Mouse (Mus musculus) left cerebral cortex, postnatal 4 days (tissue): ENCODE measurements at regions not wholly inside any gene's neighbourhood (a gene's known extent, or its start where the extent isn't known, plus 50 kb on each side); places are given as distances from the start of the nearest gene placed in this dataset.

Experiments
- DNase-seq: peaks from one replicate; pipeline ENCODE4 v3.0.0-alpha.2; 2022
- intact Hi-C: fragments of 180-260 bp; cut with DNase I; formaldehyde crosslinking; loops from one replicate; pipeline ENCODE4 v1.15.1; 2025

DNA sequence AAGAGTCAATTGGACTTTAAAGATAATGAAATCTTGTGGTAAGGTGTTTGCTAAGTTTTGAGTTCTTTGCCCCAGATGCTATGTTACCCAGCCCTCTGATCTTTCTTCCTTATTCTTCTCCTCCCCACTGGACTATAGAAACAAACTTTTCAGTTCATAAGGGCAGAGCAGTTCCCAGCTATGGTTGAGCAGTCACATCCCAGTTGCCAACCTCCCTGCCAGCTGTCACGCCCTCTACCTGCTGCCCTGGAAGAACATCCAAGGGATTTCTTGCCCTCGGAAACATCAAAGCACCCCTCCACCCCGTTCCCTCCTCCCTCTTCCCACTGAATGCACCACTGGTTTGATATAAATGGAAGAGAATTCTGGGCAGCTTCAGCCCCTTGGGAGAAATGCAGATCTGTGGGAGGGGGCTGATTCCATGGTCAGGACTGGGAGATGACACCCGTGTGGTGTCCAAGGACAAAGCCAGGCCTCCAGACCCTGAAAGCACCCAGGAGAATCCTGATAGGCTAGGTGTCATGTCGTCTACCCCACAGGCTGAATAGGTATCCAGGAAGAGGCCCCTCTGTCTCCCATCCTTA, 250.8 kb upstream of the Ubash3b start:
- DNase-seq = no peak
- intact Hi-C loops = no loop called here

DNA sequence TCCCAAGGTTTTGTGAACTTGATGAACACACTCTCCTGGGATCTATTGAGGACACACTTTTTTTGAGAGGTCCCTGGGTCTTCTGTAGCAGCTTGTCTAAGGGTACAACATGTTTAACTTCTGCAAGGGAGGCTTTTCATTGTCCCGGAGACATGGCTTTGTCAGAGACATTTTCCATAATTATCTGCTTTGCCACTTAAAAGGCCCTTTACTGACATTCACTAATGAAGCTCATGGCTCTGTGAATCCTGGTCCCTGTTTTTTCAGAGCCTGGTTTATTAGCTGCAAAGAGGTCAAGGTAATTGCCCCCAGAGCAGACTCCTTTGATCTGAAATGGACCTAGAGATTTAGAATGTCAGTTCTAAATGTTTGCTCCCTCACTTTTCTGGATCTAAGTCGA, 246.8 kb upstream of the Ubash3b start:
- DNase-seq = no peak
- intact Hi-C loops = no loop called here

DNA sequence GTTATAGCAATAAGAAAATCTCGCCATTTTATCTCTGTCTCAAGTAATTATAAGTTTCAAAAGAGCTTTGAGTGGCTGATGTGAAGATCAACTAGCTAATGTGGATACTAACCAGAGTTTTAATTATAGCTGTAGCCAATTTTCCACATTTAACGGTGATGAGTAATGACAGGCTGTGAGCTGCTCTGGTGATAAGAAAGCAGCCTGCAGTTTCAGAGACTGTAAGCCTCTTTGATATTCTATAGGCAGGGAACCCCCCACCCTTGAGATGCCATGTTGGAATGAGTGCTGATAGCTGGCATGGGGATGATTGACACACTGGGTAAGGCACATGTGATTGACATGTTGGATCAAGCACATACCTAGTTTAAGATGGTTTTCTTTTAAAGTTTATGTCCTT, 245.6 kb upstream of the Ubash3b start:
- intact Hi-C loops = no loop called here
- no peak for DNase-seq

DNA sequence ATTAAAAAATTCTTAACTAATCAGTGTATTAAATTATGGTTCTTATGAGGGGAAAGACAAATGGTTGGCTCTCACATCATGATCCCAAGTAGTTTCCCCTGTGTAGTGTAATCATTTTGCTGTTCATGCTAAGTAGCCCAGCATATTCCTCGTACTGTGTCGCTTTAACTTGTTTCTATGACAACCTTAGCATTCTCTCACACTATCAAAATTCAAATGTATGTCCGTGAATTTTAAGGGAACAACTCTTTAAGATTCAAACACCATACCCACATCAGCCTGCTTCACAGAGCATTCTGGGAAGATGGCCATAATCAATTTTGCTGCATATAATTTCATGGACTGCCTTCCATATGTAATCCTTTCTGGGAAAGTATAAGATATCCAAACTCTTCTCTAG, 241.4 kb upstream of the Ubash3b start:
- DNase-seq = no peak
- intact Hi-C loops = no loop called here

DNA sequence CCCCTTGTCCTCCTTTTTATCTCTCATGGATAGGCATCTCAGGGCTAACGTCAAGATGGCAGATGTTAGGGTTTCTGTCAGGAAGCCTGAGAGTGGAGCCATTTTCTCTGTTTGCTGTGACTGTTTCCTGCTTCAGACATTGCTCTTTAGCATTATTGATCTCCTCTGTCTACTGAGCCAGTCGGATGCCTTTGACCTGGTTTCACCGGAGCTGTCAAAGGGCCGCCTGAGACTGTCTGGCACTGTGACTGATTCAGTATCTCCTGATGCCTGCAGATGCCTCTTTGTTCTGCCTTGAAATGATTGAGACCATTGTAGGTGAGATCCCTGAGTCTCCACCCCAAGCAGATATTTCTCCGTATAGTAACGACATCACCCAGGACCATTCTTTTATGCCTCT, 239.5 kb upstream of the Ubash3b start:
- intact Hi-C loops = no loop called here

DNA sequence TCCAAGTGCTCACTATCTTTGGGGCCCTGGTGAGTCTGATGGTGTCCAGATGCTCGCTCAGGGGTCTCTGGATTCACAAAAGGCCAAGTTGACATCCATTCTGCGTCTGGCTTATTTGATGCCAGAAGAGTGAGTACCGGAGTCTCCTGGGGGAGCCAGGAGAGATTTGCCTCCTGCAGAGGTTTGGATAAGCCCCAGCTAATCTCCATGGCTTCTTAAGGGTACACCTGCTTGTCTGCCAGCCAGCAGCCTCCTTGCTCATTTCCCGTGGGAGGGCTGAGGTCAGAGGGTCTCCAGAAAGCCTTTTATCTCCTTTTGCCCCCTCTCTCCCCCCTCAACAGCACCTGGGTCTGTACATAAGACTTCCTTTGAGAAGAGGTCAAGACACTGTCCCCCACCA, 234.0 kb upstream of the Ubash3b start:
- DNase-seq = no peak
- intact Hi-C loops = no loop called here

More for the DNA sequence above, 239.5 kb upstream of the Ubash3b start:
- no peak for DNase-seq

DNA sequence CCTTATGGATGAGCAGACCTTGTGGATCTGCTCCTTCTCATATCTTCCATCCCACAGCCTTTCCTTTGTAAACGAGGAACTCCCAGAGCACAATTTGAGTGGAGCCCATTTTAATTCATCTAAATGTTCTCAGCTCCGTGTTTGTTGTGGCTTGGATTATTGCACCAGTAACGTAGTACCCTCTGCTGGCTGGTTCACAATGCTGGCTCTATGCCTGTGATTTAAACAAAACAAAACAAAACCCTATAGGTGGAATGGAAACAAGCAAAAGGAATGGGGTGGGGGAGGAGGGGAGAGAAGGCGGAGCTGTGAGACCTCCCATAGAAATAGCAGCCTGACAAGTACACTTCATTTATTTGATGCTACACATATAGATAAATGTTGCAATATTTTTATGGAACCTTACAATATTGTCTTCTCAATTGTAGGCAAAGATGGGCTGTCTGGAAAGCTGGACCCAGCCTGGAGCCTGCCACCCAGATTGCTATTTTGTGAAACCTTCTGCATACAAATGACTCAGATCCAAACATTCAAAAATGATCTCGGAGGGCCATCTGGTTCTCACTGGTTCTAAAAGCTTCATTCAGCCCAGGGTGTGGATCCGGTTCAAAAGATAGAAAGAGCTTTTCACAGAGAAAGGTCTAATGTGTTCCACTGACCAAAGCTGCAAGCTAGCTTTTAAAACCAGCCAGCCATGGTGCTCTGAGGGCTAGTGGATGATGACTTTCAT, 230.3 kb upstream of the Ubash3b start:
- intact Hi-C loops = no loop called here
- peak; percentile 8 for DNase-seq

DNA sequence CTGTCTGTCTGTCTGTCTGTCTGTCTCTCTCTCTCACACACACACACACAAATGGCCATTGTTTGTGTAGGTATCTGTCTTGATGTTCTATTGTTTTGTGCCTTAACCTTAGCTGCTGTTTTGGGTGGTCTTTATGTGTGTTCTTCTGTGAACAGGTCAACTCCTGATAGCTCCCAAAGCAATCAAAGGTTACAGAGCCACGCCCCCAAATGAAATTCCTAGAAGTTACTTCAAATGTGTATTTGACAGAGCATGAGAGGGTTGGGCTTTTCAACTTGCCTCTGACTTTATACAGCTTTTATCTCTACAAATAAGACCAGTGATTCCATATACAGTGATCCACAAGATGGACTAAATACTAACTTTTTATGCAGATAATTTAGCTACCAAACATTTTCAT, 217.8 kb upstream of the Ubash3b start:
- no peak for DNase-seq
- intact Hi-C loops = loop anchor here (5.0 kb wide), 3 partner anchors 83 to 573 kb away; no protein-coding TSS in a partner anchor

DNA sequence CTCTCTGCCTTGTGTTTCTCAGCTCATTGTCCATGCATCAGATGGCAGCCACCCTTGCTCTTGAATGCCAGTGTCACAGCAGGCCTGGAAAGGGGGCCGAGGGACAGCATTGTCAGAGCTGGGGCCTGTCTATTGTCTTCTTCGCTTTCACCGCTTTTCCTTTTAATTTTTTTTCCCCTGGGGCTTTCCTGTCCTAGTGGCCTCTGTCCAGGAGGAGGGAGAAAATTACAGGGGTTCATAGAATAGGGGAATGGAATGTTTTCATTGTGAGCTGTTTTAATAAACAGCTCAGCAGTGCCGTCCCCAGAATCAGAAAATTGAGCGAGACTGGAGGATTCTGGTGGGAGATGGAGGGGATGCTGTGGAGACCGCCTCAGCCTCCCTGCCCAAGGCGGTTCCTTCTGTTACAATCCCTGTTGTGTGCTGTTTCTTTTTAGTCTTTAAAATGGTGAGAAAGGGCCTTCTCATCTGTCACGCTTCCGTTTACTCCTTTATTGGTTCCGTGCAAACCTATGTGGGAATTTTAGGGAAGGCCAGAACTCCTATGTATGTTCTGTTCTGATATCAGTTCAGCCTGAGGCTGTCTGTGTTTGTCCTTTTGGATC, 217.2 kb upstream of the Ubash3b start:
- peak; percentile 53 for DNase-seq
- intact Hi-C loops = loop anchor here (5.0 kb wide), 3 partner anchors 84 to 574 kb away; no protein-coding TSS in a partner anchor

DNA sequence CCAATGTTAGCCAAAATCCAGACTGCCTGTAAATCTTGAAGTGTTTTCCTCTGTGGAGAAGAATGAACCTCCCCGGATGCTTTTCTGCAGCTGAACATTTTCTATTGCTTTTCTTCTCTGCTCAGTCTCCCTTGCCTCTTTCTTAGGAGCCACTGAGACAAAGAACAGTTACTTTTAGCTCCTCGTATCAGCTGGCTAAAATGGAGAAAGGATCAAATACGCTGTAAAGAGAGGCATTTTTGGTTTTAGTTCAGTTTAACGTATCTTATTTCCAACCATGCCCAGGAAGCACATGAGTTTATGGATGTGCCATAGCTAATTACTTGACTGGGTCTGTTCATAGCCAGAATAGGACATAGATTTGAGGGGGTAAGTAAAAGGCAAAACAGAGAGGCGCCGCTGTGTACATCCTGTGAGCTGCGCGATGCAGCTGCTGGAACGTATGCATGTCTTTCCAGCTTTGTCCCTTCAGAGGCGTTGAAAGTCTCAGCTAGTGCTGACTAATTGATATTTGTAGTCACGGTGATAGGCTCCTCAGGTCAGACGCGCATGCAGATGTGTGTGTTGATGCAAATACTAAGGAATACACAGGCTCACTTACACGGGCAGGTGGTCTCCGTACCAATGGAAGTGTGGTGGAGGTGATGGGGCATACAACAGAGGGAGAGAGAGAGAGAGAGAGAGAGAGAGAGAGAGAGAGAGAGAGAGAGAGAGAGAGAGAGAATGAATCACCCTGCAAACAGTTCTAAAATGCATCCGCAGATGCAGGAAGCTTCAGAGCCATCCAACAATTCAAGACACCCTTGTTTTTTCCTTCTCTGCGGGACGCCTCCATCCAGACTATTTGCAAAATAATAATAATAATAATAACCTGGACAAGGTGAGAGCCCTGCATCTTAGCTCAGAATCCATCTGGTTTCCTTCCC, 216.5 kb upstream of the Ubash3b start:
- no peak for DNase-seq
- intact Hi-C loops = loop anchor here (2.0 to 5.0 kb wide), 4 partner anchors 84 to 574 kb away; no protein-coding TSS in a partner anchor

DNA sequence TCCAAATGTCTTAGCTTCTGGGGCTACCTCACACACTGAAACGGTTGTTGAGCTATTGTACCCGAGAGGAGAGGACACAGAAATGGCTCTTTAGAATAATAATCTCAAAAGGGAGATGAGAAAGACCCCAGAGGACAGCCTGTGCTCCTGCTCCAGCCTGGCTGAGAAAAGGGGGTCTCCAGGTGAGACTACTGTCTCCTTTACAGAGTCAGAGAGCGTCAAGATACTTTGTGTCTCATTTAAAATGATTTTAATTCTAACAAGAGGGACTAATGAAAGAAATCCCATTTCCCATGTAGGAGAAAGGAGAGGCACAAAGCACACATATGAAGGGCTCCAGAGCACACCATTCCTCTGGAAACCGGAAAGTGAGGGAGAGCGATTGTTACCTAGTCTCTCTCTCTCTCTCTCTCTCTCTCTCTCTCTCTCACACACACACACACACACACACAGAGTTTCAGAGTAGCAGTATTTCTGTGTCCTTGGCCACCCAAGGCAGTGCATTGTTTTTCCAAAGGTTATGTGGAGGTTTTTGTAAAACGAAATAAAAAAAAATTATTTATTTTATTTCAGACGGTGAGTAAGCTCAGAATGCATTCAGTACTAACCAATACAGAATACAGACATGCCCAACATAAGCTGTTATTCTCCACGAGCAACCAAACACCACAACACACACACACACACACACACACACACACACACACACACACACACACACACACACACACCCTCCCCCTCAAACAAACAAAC, 215.6 kb upstream of the Ubash3b start:
- intact Hi-C loops = loop anchor here (2.0 to 5.0 kb wide), 4 partner anchors 85 to 575 kb away; no protein-coding TSS in a partner anchor

DNA sequence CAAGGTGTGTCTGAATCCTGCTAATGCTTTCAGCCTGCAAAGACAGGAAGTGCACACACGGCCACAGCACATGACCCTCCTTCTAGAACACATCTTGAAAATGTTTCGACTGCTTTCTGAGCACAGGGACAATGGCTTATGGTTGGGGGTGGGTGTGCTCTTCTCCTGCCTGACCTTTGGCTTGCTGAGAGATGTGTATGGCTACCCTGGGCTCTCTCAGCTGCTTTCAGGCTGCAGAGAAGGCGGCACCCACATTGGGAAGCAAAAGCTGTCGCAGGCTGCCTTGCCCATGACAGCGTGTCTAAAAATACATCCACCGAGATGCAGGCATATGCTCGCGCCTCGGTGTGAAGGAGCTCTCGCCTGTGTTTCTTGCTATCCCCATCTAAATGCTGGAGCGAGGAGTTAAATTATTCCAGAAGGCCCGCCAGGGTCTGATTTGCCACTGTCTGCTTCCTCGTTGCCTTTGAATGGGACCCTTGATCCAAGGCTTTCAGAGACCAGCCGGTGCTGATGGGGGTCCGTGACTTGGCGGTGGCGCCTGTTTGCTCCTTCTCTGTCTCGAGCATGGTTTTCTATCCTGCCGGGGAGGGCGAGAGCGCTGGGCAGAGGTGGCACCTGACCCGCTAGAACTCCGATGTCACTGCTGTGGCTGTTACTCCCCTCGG, 214.6 kb upstream of the Ubash3b start:
- peak; percentile 76 for DNase-seq
- intact Hi-C loops = loop anchor here (2.0 to 5.0 kb wide), 4 partner anchors 86 to 576 kb away; no protein-coding TSS in a partner anchor

More for the DNA sequence above, 215.6 kb upstream of the Ubash3b start:
- no peak for DNase-seq

DNA sequence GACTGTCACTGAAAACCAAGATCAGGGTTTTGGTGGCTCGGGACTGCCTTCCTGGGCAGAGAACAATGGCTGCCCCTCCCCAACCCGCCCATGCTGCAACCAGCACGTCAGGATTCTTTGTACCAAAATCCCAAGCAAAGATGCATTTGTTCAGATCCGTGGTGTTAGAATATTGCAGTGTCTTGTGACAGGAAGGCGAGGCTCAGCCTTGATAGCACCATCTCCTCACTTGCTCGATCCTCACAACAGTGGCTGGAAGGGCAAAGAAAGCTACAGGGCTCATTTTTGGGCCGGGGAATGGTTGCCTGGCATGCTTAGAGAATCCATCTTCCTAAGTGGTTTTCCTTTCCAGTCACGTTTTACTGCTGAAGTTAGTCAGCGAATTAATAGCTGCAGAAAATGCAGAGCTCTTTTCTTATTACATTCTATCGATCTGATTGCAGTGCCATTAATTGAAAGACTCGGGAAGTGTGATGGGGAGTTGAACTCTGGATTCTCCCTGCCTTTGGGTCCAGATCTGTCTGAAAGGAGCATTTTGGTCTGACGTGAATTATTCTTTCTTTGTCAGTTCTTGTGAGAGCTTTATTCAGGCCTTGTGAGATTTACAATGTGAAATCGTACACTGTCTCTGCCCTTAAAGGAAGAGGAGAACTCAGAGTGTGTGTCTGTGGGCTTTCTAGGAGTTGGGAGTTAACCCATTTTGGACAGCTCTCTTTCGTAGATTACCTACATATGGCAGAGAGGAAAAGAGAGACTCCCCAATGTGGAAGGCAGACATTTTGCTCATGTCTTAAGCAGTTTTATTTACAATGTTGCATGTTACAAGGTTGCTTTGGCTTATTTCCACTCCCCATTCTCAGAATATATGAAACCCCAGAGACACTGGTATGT, 213.3 kb upstream of the Ubash3b start:
- intact Hi-C loops = loop anchor here (5.0 kb wide), 3 partner anchors 87 to 577 kb away; no protein-coding TSS in a partner anchor
- DNase-seq = no peak

DNA sequence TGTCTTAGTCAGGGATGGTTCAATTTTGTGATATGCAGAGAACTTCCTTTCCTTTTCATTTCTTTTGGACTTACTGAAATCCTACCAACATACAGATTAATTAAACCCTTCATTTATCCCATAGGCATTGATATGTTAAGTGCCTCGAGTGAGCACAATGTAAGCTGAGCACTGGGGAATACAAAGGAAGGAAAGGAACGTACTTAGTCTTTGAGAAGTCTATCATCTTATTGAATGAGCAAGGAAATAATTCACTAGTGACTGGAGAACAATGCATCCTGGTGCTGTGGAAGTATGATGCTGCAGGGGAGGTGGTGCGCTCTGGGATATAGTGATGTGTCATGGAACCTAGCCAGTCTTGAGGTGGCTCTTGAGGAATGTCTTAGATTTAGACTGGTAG, 204.9 kb upstream of the Ubash3b start:
- intact Hi-C loops = no loop called here
- DNase-seq = no peak

DNA sequence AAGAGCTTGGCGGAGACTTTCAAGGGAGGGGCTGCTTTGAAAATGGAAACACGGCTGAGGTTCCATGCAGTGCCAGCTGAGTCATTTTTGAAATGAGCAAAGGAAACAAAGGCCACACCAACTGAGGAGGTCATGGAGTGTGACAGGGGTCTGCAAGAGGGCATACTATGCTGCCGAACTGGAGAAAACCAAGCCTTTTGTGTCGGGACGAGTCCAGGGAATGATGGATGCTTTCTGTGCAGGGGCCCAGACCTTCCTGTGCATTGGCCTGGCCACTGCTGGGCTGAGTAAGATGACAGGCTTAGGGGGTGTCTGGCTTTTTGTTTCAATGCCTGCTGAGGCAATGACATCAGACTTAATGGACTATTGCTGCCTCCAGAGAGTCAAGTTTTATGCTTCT, 203.8 kb upstream of the Ubash3b start:
- intact Hi-C loops = no loop called here
- DNase-seq = no peak

DNA sequence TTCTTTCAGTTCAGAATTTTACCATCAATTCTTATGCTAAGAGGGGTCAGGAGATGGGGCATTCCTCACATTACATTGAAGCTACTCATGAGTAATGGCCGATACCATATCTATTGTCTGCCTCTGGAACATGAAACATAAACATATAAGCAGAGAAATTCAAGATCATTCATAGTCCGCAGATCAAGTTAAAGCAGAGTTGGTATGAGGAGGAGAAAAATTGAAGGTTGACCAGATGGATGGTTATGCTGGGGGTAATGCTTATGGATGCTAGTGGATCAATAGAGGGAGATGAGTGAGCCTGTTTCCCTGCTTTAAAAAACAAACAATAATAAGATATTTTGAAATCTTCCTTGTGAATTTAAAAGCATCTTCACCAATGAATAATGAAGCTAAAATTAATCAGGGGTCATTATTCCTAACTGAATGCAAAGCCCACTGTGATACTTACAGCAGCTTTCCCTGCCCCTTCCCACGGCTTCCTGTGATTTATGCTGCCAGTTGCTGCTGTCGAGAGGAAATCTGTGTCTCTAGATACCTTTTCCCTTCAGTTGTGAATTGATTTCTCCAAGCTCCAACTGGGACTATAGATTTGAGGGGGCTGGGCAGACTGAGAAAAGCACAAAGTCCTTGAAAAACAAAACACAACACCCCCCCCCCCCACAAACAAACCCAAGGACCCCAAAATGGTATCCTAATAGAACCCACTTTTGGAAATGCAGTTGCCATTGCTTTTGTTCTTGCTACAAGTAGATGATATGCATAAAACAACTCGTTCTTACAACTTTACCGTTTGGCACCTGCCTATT, 203.1 kb upstream of the Ubash3b start:
- intact Hi-C loops = no loop called here
- no peak for DNase-seq

DNA sequence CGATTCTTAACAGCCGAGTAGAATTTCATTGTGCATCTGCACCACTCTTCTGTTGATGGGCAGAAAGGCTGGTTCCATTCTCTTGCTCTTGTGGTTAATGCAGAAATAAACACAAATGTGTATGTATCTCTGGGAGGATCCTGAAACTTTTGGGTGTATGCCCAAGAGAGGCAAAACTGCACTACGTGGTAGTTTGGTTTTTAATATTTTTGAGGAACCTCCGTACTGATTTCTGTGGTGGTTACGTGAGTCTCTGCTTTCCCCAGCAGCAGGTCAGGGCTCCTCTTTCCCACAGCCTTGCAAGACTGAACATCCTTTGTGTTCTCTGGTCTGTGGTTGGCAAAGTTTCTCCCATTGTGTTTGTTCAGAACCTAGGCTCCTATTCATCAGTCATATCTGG, 198.9 kb upstream of the Ubash3b start:
- DNase-seq = no peak
- intact Hi-C loops = no loop called here

DNA sequence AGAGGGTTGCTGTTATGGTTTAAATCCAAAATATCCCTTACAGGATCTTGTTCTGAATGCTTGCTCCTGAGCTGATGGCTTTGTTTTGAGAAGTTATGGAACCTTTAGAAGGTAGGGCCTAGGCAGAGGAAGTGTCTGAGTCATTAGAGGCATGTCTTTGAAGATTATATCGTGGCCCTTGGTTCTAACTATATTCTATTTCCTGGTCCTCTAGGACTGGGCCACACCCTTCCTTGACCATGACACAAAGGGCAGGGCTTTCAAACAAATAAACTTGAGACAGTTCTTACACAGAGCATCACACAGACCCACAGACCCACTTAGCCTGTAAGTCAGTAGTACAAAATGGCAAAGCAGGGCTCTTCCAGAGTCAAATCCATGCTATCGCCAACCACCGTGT, 197.8 kb upstream of the Ubash3b start:
- DNase-seq = no peak
- intact Hi-C loops = no loop called here
